Mouse (Mus musculus): ENCODE data around the gene A830031A19Rik.

DNA sequence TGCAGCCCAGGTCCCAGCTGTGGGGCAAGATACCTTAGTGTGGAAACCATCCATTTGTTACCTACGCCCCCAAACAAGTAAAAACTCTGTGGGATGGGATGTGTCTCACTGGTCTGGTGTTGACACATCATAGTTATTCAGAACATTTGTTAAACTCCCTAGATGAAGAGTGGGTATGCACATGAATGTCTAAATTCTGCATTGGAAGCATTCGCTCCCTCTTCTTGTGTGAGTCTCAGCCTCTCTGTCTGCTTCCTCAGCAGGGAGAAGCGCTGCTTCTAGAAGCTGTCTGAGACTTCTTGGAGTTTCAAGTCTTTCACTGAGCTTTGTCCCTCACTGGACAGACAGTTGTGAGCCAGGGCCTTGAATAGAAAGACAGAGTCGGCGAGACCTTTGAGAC lies 65.9 kb downstream of the A830031A19Rik start:
- TF ChIP-seq CTCF (IDR thresholded peaks at IDR 0.05; ENCODE audit: insufficient read depth, low read depth, low read length) (no peak), POLR2A (IDR thresholded peaks at IDR 0.05; ENCODE audit: insufficient read depth, low read depth, low read length) (no peak)
